Mouse (Mus musculus): Measurements from ENCODE around the gene Irf2bp1. TPM values are rescaled to one million over a fixed set of nuclear protein-coding genes. Genes with fewer than 3 reads are reported as not detected.

Gene Irf2bp1
- polyA plus RNA-seq, 1 experiment from 2014 or later, result 34.4 TPM

DNA sequence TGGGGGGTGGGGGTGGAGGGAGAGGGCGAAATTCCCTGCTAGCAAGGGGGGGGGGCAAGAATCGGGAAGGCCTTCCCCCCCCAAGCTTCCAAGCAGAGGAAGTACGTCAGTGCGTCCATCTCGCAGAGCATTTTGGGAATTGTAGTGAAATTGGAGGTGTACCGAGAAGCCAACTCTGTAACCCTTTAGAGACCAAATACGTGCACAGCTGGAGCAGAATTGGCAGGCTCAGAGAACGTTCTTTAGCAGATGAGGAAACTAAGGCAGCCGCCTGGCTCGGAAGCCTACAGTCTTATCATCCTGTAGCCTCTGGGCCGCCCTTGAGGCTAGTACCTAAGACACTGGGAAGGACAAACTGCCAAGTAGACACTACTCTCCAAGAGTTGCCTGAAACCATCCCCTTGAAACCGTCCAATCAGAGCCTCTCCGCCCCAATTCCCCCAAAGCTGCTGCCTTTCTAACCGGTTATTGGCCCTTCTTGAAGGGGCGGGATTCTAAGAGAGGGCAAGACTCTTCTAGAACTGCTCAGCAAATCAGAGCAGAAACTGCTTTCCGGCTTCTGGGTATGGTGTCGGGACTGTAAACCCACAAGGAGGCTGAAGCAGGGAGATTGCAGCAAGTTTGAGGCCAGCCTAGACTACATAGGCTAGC, 871 bp upstream of the Irf2bp1 start:
- Histone ChIP-seq H3K27ac (peak overlapping the region; percentile 87), H3K27me3 (ENCODE audit: low read depth, poor library complexity, severe bottlenecking) (no peaks in the 10 kb centered on the region), H3K9me3 (replicated peaks) (no peaks in the 10 kb centered on the region), H3K4me1 (peaks cover 72% of the 10 kb centered on the region), H3K36me3 (peaks cover 32% of the 10 kb centered on the region), H3K4me3 (peak overlapping the region; percentile 53)
- 3% methylated on average over 17 of the region's 17 CpGs for WGBS
- peak; percentile 80 for DNase-seq (ENCODE audit: low spot score)

DNA sequence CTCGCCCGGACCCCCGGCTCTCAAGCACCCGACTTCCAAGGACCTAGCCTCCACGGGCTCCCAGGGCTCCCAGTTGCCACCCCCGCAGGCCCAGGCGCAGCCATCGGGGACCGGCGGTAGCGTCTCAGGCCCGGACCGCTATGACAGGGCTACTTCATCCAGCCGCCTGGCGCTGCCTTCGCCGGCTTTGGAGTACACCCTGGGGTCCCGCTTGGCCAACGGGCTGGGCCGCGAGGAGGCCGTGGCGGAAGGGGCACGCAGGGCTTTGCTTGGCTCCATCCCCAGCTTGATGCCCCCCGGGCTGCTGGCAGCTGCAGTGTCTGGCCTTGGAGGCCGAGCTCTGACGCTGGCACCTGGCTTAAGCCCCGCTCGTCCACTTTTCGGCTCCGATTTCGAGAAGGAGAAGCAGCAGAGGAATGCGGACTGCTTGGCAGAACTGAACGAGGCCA, 811 bp downstream of the Irf2bp1 start:
- H3K27me3 ChIP-seq (ENCODE audit: low read depth, poor library complexity, severe bottlenecking), result no peaks in the 10 kb centered on the region
- DNase-seq (ENCODE audit: low spot score), result peak; percentile 61
- H3K36me3 ChIP-seq, result peaks cover 34% of the 10 kb centered on the region
- no peaks in the 10 kb centered on the region for H3K9me3 ChIP-seq (replicated peaks)
- H3K4me3 ChIP-seq, result peak overlapping the region; percentile 94
- H3K4me1 ChIP-seq, result peaks cover 73% of the 10 kb centered on the region
- peak overlapping the region; percentile 96 for H3K27ac ChIP-seq
- 8% methylated on average over 34 of the region's 34 CpGs for WGBS

DNA sequence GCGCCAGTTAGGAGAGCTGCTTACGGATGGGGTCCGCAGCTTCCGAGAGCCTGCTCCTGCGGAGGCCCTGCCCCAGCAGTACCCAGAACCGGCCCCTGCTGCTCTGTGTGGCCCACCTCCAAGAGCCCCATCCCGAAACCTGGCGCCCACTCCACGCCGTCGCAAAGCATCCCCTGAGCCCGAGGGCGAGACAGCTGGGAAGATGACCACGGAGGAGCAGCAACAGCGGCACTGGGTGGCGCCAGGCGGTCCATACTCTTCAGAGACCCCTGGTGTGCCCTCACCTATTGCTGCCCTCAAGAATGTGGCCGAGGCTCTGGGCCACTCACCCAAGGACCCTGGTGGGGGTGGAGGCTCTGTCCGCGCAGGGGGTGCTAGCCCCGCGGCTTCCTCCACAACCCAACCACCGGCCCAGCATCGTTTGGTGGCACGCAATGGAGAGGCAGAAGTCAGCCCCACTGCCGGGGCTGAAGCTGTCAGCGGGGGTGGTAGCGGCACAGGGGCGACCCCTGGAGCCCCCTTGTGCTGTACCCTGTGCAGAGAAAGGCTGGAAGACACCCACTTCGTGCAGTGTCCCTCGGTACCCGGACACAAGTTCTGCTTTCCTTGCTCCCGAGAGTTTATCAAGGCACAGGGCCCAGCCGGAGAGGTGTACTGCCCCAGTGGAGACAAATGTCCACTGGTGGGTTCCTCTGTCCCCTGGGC, 1.7 kb downstream of the Irf2bp1 start:
- Histone ChIP-seq H3K36me3 (peaks cover 34% of the 10 kb centered on the region), H3K27ac (no peak overlapping the region), H3K4me3 (peak overlapping the region; percentile 94), H3K4me1 (peaks cover 69% of the 10 kb centered on the region), H3K9me3 (replicated peaks) (no peaks in the 10 kb centered on the region), H3K27me3 (ENCODE audit: low read depth, poor library complexity, severe bottlenecking) (no peaks in the 10 kb centered on the region)
- peak; percentile 31 for DNase-seq (ENCODE audit: low spot score)
- 83% methylated on average over 34 of the region's 34 CpGs for WGBS

DNA sequence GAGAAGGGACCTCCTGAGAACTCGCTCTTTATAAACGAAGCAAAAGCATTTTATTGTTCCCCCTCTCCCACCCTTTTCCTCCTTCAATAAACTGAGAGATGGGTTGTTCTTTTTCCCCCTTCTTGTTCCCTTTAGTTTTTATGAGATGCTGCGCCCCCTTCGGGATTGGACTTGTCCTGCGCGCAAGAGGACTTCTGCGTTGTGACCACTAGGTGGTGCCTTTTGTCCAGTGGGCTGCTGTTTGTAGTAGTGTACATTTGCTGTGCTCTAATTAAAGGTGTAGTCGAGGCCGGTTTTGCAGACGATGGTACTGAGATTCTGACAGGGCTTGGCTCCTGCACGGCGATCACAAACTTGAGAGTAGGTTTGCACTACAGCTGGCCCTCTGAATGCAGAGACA, 2.6 kb downstream of the Irf2bp1 start:
- peaks cover 60% of the 10 kb centered on the region for H3K4me1 ChIP-seq
- peak overlapping the region; percentile 94 for H3K4me3 ChIP-seq
- DNase-seq (ENCODE audit: low spot score), result peak; percentile 80
- WGBS, result 11% methylated on average over 12 of the region's 12 CpGs
- peaks cover 34% of the 10 kb centered on the region for H3K36me3 ChIP-seq
- H3K9me3 ChIP-seq (replicated peaks), result no peaks in the 10 kb centered on the region
- H3K27ac ChIP-seq, result no peak overlapping the region
- no peaks in the 10 kb centered on the region for H3K27me3 ChIP-seq (ENCODE audit: low read depth, poor library complexity, severe bottlenecking)

DNA sequence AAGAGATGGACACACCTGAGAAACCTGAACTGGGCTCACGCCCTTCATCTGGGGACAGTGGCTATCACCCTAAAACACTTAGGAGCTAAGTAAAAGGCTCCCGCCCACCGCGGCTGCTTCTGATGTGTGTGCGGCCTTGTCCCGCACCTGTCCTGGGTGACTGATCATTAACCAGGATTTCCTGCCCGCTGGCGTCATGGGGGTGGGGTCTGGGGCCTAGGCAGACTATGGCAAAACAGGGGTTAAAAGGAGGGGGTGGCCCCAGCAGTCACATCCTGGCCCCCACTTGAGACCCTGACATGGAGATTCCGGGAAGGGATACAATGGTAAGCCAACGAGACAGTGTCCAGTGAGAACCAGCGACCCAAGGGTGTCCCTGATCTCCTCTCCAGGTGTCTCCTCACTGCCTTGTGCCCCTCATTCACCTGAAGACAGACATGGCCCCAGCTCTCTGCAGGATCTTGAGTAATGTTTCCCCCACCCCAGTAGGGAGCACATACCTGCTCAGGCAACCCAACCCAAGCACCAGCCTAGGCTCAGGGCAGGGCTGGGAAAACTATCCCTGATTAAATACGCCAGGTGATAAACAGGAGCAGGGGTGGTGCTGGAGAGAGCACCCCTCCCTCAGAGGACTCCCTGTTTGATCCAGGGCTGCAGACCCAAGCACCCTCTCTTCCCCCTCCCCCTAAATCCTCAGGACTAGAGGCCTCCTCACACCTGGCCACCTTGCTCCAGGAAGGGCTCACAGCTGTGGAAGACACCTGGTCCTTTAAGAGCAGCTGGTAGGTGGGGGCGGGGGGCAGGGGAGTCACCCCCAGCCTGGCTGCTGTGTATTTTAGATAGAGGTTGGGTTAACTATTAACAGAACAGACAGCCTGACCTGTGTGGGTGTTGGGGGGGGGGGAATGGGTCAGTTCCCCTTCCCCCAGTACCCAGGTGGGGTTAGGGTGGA, 3.5 kb downstream of the Irf2bp1 start:
- H3K36me3 ChIP-seq, result peaks cover 34% of the 10 kb centered on the region
- no peaks in the 10 kb centered on the region for H3K27me3 ChIP-seq (ENCODE audit: low read depth, poor library complexity, severe bottlenecking)
- 0 out of 2 replicates have a peak overlapping the region, but pooled peaks have one; percentile 14 for H3K27ac ChIP-seq
- peak overlapping the region; percentile 94; the same call in 1 of the 2 replicates for H3K4me3 ChIP-seq
- WGBS, result 79% methylated on average over 13 of the region's 13 CpGs
- DNase-seq (ENCODE audit: low spot score), result peak; percentile 29
- peaks cover 60% of the 10 kb centered on the region for H3K4me1 ChIP-seq
- no peaks in the 10 kb centered on the region for H3K9me3 ChIP-seq (replicated peaks)

DNA sequence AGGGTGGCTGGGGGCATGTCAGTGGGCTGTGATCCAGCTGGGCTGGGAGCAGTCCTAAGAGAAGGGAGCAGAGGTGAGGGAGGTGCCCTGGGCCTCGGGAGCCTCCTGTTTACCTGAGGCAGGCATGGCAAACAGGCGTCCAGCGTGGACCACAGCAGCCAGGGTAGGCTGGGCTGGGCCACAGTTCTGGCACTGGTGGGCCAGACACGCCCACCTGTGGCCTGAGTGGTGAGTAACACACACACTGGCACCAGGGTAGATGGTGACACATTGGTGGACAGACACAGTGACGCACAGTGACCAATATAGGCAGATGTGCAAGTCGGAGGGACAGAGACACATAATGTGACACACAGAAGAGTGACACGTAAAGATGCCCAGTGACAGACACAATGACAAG, 6.7 kb downstream of the Irf2bp1 start:
- DNase-seq (ENCODE audit: low spot score), result peak; percentile 28
- H3K9me3 ChIP-seq (replicated peaks), result no peaks in the 10 kb centered on the region
- H3K36me3 ChIP-seq, result peaks cover 26% of the 10 kb centered on the region
- peaks cover 48% of the 10 kb centered on the region for H3K4me1 ChIP-seq
- no peaks in the 10 kb centered on the region for H3K27me3 ChIP-seq (ENCODE audit: low read depth, poor library complexity, severe bottlenecking)
- H3K4me3 ChIP-seq, result no peak overlapping the region
- WGBS, result 87% methylated on average over 7 of the region's 7 CpGs
- no peak overlapping the region for H3K27ac ChIP-seq

DNA sequence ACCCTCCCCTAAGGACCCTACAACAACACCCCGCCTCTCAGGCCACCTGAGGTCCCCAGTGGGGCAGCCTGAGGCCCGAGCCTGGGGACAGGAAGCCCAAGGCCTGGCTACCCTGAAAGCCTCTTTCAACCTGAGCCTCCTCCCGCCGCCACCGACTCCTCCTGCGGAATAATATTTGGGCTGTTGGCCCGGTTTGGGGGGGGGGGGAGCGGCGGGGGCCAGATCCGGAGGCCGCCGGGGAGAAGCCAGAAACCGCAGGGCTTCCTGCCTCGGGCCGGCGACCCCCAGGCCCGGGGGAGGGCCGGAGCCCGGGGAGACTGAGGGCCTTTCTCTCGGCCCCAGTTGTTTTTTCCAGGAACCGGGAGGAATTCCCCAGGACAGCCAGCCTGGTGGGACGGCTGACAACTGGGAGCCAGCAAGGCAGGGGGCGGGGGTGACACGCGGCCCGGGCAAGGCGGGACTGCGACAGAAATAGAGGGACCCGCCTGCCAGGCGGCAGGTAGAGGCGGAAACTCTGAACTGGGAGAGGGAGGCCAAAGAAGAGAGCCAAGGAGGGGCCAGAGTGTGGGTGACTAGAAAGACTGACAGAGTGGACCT, 8.3 kb downstream of the Irf2bp1 start:
- H3K36me3 ChIP-seq, result peaks cover 10% of the 10 kb centered on the region
- peak overlapping the region; percentile 84 for H3K27ac ChIP-seq
- peak; percentile 64 for DNase-seq (ENCODE audit: low spot score)
- no peaks in the 10 kb centered on the region for H3K27me3 ChIP-seq (ENCODE audit: low read depth, poor library complexity, severe bottlenecking)
- peaks cover 33% of the 10 kb centered on the region for H3K4me1 ChIP-seq
- H3K9me3 ChIP-seq (replicated peaks), result no peaks in the 10 kb centered on the region
- H3K4me3 ChIP-seq, result peak overlapping the region; percentile 54
- WGBS, result 3% methylated on average over 31 of the region's 31 CpGs

DNA sequence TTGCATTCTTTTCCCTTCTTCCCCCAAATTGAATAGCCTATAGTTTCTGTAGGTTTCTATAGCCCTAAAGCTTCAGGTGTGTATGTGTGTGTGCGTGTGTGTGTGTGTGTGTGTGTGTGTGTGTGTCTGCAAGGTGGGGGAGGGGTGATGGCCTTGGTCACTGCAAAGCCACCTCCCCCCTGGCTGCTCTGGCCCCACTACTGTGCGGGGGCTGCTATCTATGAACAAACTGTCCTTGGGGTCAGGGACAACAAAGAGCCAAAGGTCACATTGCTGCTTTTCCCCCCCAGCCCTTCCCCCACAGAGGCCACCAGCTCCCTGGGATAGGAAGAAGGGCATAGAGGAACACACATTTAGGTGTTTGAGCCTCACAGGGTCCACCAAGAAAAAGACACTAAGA, 9.0 kb downstream of the Irf2bp1 start:
- no peaks in the 10 kb centered on the region for H3K27me3 ChIP-seq (ENCODE audit: low read depth, poor library complexity, severe bottlenecking)
- peaks cover 3% of the 10 kb centered on the region; the same call in 1 of the 2 replicates for H3K36me3 ChIP-seq
- 37% methylated on average over 2 of the region's 2 CpGs for WGBS
- H3K9me3 ChIP-seq (replicated peaks), result no peaks in the 10 kb centered on the region
- H3K4me3 ChIP-seq, result peak overlapping the region; percentile 54; the same call in 1 of the 2 replicates
- H3K27ac ChIP-seq, result peak overlapping the region; percentile 3; the same call in 1 of the 2 replicates
- peaks cover 25% of the 10 kb centered on the region for H3K4me1 ChIP-seq
- no peak for DNase-seq (ENCODE audit: low spot score)

DNA sequence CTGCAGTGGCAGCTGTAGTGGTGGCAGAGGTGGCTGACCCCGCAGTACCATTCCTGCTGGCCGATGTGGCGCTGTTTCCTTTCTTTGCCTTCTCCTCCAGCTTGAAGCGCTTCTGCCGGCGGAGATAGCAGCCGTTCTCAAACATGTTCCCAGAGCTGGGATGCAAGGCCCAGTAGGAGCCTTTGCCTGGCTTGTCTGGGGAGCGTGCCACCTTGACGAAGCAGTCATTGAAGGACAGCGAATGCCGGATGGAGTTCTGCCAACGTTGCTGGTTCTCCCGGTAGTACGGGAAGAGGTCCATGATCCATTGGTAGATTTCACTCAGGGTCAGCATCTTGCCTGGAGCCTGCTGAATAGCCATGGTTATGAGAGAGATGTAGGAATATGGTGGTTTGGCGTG, 10.6 kb downstream of the Irf2bp1 start:
- Histone ChIP-seq H3K36me3 (no peaks in the 10 kb centered on the region), H3K27me3 (ENCODE audit: low read depth, poor library complexity, severe bottlenecking) (0 out of 2 replicates have a peak, but pooled peaks cover 2% of the 10 kb centered on the region), H3K9me3 (replicated peaks) (no peaks in the 10 kb centered on the region), H3K27ac (no peak overlapping the region), H3K4me3 (no peak overlapping the region), H3K4me1 (peaks cover 23% of the 10 kb centered on the region)
- no peak for DNase-seq (ENCODE audit: low spot score)
- WGBS, result 62% methylated on average over 15 of the region's 15 CpGs

DNA sequence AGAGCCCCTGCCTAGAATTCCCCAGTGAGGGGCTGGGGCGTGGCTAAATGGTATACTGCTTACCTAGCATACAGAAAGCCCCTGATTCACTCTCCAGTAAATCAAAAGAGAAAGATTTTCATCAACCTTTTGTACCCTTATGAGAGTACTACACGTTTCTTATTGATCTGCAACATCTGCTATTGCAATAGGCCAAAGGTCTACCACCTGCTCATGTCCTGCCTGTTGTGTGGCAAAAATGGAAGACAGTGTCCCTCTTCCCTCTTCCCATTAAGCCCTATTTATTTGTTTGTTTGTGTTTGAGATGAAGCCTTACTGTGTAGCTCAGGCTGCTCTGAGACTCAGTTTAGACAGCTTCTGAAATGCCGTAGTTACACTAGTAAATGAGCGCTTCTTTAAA, 12.2 kb downstream of the Irf2bp1 start:
- Histone ChIP-seq H3K36me3 (no peaks in the 10 kb centered on the region), H3K27me3 (ENCODE audit: low read depth, poor library complexity, severe bottlenecking) (peaks cover 18% of the 10 kb centered on the region), H3K27ac (no peak overlapping the region), H3K4me1 (peaks cover 27% of the 10 kb centered on the region), H3K9me3 (replicated peaks) (no peaks in the 10 kb centered on the region), H3K4me3 (no peak overlapping the region)
- 93% methylated on average over 4 of the region's 4 CpGs for WGBS
- DNase-seq (ENCODE audit: low spot score), result no peak

DNA sequence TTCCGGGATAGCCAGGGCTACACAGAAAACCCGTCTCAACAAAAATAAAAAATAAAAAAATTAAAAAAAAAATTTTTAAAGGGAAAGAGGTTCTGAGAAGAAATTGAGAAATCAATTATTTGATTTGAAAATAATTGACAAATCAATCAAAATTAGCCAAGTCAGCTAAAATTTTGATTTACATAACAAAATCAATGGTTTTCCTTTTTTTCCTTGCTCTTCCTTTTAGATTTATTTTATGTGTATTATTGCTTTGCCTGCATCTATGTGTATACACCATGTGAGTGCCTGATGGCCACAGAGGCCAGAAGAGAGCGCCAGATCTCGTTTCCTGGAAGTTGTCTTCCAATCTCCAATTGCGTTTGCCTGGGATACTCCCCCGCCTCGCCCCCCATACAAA, 14.1 kb downstream of the Irf2bp1 start:
- no peaks in the 10 kb centered on the region for H3K36me3 ChIP-seq
- 88% methylated on average over 7 of the region's 7 CpGs for WGBS
- no peaks in the 10 kb centered on the region; the same call in 1 of the 2 replicates for H3K9me3 ChIP-seq (replicated peaks)
- no peak overlapping the region for H3K4me3 ChIP-seq
- peaks cover 36% of the 10 kb centered on the region for H3K27me3 ChIP-seq (ENCODE audit: low read depth, poor library complexity, severe bottlenecking)
- H3K27ac ChIP-seq, result no peak overlapping the region
- DNase-seq (ENCODE audit: low spot score), result no peak
- H3K4me1 ChIP-seq, result peaks cover 12% of the 10 kb centered on the region

DNA sequence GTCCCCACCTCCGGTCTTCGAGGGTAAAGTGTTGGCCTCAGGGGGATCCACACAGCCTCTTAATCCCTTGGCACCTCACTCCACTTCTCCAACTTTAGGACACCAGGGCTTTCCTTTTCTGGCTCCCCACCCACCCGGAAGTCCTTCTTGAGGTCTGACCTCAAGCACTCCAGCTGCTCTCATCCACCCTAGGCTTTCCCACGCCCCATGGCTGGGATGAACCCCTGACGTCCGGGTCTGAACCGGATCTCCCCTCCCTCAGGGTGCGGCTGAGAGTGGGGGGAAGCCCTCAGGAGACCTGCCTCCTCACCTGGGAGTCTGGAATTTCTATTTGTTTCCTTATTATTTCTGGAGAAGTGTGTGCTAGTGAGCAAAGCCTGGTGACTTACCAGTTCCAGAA, 17.2 kb downstream of the Irf2bp1 start:
- H3K27ac ChIP-seq, result no peak overlapping the region
- DNase-seq (ENCODE audit: low spot score), result no peak
- H3K36me3 ChIP-seq, result no peaks in the 10 kb centered on the region
- 23% methylated on average over 8 of the region's 8 CpGs for WGBS
- H3K27me3 ChIP-seq (ENCODE audit: low read depth, poor library complexity, severe bottlenecking), result peaks cover 47% of the 10 kb centered on the region
- no peaks in the 10 kb centered on the region; the same call in 1 of the 2 replicates for H3K9me3 ChIP-seq (replicated peaks)
- H3K4me3 ChIP-seq, result no peak overlapping the region
- H3K4me1 ChIP-seq, result peaks cover 26% of the 10 kb centered on the region
